Mouse (Mus musculus): ENCODE results near the gene Olfr320. TPM values are rescaled to one million over a fixed set of nuclear protein-coding genes. Genes with fewer than 3 reads are reported as not detected.
"Not testable (repeated sequence)": the region's sequence is repeated elsewhere in the genome, so short reads cannot be mapped to it uniquely, and the experiment has no call there.

Gene Olfr320
- polyA plus RNA-seq, 1 experiment: not detected

- TF ChIP-seq CTCF (IDR thresholded peaks at IDR 0.05; ENCODE audit: insufficient read depth, low read length) (no peak), POLR2A (IDR thresholded peaks at IDR 0.05; ENCODE audit: borderline replicate concordance, extremely low read depth, low read depth, low read length) (no peak)
- WGBS: 85% methylated on average over 4 of the region's 4 CpGs
- DNase-seq: no peak
- H3K4me3 ChIP-seq (replicated peaks; ENCODE audit: extremely low read depth, low read depth, low read length): no peak within 1 kb of the TSS
- no peaks in the 10 kb centered on the region for H3K4me1 ChIP-seq (ENCODE audit: control insufficient read depth, insufficient read depth, low read length)
These were observed 22.3 kb upstream of the Olfr320 start, which contains the start of gene Olfr322 for GRCm38 (mm10) chr11:58658596-58658995. Gene Olfr322, plus strand, starts transcription at chr11:58658782.

GRCm38 (mm10) chr11:58669252-58669651 lies 11.6 kb upstream of the Olfr320 start:
- no peak for DNase-seq
- TF ChIP-seq CTCF (IDR thresholded peaks at IDR 0.05; ENCODE audit: insufficient read depth, low read length) (no peak), POLR2A (IDR thresholded peaks at IDR 0.05; ENCODE audit: borderline replicate concordance, extremely low read depth, low read depth, low read length) (no peak)
- Histone ChIP-seq H3K4me3 (replicated peaks; ENCODE audit: extremely low read depth, low read depth, low read length) (no peak overlapping the region), H3K4me1 (ENCODE audit: control insufficient read depth, insufficient read depth, low read length) (no peaks in the 10 kb centered on the region)

DNA sequence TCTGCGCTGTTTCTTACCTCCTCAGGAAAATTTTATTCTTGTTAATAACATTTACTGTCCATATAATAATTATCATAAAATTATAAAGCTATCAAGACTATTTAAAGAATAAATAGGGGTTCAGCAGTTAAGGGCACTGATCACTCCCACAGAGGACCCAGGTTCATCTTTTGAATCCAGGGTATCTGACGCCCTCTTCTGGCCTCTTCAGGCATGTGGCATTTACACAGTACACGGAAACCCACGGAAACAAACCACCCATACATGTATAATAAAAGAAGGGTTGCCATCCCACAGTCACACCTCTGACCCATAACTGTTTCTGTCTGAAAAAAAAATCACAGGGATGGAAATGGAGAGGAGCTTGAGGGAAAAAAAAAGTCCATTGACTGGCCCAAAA lies 9.1 kb upstream of the Olfr320 start:
- Histone ChIP-seq H3K4me1 (ENCODE audit: control insufficient read depth, insufficient read depth, low read length) (no peaks in the 10 kb centered on the region), H3K4me3 (replicated peaks; ENCODE audit: extremely low read depth, low read depth, low read length) (no peak overlapping the region)
- 51% methylated on average over 4 of the region's 4 CpGs for WGBS
- DNase-seq: no peak
- no peak for TF ChIP-seq POLR2A (IDR thresholded peaks at IDR 0.05; ENCODE audit: borderline replicate concordance, extremely low read depth, low read depth, low read length)
- TF ChIP-seq CTCF (IDR thresholded peaks at IDR 0.05; ENCODE audit: insufficient read depth, low read length): no peak

DNA sequence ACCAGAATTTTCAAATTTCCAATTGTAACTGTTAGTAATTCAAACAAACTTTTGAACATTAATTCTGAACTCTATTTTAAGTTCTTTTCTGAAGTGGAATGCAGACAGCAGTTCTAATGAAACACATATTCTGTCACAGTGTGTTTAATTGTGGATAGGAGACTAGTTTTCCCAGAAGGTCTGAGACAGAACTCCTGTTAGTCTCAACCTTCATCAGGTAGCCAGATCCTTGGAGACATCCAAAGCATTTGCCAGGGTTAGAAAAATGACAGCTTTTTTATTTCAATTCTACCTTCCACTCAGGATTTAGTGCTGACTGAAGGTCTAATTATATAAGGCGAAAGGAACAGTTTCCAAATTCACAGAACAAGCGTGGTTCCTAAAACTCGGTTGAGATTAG lies 18.0 kb downstream of the Olfr320 start, which contains the start of gene Olfr319:
Gene Olfr319 (plus strand): TSS at position 301 of the 400 bp plus-strand sequence.
- DNase-seq: no peak
- 80% methylated on average over 3 of the region's 3 CpGs for WGBS
- TF ChIP-seq POLR2A (IDR thresholded peaks at IDR 0.05; ENCODE audit: borderline replicate concordance, extremely low read depth, low read depth, low read length) (no peak), CTCF (IDR thresholded peaks at IDR 0.05; ENCODE audit: insufficient read depth, low read length) (no peak)

GRCm38 (mm10) chr11:58709086-58709485 lies 28.2 kb downstream of the Olfr320 start:
- WGBS: 85% methylated on average over 11 of the region's 11 CpGs
- H3K4me3 ChIP-seq (replicated peaks; ENCODE audit: extremely low read depth, low read depth, low read length): no peak overlapping the region
- DNase-seq: no peak
- no peaks in the 10 kb centered on the region for H3K4me1 ChIP-seq (ENCODE audit: control insufficient read depth, insufficient read depth, low read length)
- TF ChIP-seq POLR2A (IDR thresholded peaks at IDR 0.05; ENCODE audit: borderline replicate concordance, extremely low read depth, low read depth, low read length): no peak
- TF ChIP-seq CTCF (IDR thresholded peaks at IDR 0.05; ENCODE audit: insufficient read depth, low read length): no peak

More for the DNA sequence above, 18.0 kb downstream of the Olfr320 start, which contains the start of gene Olfr319:
- Histone ChIP-seq H3K4me3 (replicated peaks; ENCODE audit: extremely low read depth, low read depth, low read length) (no peak within 1 kb of the TSS), H3K4me1 (ENCODE audit: control insufficient read depth, insufficient read depth, low read length) (no peaks in the 10 kb centered on the region)

DNA sequence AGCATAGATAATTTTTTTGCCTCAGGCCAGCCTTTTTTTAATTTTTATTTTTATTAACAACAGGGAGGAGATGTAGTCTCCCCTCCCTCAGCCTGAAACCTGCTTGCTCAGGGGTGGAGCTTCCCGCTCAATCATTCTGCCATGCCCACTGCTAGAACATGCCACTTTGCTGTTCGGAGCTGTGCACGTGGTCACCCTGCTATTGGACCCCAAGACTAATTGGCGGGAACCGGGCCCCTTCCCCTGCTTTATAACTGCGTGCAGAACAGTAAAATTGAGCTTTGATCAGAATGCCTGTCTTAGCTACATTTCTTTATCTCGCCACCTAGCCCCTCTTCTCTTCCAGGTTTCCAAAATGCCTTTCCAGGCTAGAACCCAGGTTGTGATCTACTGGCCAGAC lies 36.8 kb downstream of the Olfr320 start:
- H3K4me3 ChIP-seq (replicated peaks; ENCODE audit: extremely low read depth, low read depth, low read length); H3K4me1 ChIP-seq (ENCODE audit: control insufficient read depth, insufficient read depth, low read length); DNase-seq: not testable (repeated sequence)
- 82% methylated on average over 7 of the region's 7 CpGs for WGBS

DNA sequence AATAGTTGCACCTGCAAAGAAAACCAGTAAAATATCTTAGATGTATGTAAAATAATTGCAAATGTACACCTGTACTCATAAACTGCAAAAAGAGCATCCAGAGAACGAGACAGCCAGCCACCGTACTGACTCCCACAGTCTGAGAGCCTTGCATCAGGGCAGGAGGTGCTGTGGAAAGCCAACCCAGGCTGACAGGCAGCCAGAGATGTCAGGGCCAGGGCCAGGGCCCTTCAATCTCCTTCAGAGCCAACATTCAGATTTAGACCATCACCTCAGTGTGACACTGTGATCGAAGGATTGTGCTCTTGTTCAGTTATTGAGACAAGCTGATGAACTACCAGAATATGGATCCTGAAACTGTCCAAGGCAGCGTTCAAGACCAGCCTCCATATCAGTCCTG lies 38.8 kb downstream of the Olfr320 start:
- Histone ChIP-seq H3K4me1 (ENCODE audit: control insufficient read depth, insufficient read depth, low read length) (no peaks in the 10 kb centered on the region), H3K4me3 (replicated peaks; ENCODE audit: extremely low read depth, low read depth, low read length) (no peak overlapping the region)
- WGBS: 77% methylated on average over 4 of the region's 4 CpGs

DNA sequence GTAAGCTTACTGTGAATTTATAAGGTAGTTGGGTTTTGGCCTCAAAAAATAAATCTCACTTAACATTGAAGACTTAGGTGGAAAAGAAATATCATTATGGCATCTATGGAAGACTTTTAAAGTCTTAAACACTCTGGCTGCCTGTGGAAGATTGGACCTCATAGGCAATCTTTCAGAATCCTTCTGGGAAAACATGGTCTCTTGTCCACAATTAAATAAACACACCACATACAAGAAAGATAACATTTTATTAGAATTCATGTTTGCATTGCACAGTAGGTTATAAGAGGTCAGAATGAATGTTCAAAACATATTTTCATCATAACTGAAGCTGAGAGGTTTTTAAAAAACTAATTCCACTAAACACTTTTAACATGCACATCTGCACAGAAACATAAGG lies 43.0 kb downstream of the Olfr320 start, which contains the start of gene Olfr318:
Gene Olfr318 (minus strand): TSS at position 101 of the 400 bp plus-strand sequence.
- Histone ChIP-seq H3K4me3 (replicated peaks; ENCODE audit: extremely low read depth, low read depth, low read length) (no peak within 1 kb of the TSS), H3K4me1 (ENCODE audit: control insufficient read depth, insufficient read depth, low read length) (no peaks in the 10 kb centered on the region)
- no peak for DNase-seq
- TF ChIP-seq POLR2A (IDR thresholded peaks at IDR 0.05; ENCODE audit: borderline replicate concordance, extremely low read depth, low read depth, low read length) (no peak), CTCF (IDR thresholded peaks at IDR 0.05; ENCODE audit: insufficient read depth, low read length) (no peak)

More for the DNA sequence above, 38.8 kb downstream of the Olfr320 start:
- DNase-seq: no peak
- TF ChIP-seq POLR2A (IDR thresholded peaks at IDR 0.05; ENCODE audit: borderline replicate concordance, extremely low read depth, low read depth, low read length) (no peak), CTCF (IDR thresholded peaks at IDR 0.05; ENCODE audit: insufficient read depth, low read length) (no peak)

DNA sequence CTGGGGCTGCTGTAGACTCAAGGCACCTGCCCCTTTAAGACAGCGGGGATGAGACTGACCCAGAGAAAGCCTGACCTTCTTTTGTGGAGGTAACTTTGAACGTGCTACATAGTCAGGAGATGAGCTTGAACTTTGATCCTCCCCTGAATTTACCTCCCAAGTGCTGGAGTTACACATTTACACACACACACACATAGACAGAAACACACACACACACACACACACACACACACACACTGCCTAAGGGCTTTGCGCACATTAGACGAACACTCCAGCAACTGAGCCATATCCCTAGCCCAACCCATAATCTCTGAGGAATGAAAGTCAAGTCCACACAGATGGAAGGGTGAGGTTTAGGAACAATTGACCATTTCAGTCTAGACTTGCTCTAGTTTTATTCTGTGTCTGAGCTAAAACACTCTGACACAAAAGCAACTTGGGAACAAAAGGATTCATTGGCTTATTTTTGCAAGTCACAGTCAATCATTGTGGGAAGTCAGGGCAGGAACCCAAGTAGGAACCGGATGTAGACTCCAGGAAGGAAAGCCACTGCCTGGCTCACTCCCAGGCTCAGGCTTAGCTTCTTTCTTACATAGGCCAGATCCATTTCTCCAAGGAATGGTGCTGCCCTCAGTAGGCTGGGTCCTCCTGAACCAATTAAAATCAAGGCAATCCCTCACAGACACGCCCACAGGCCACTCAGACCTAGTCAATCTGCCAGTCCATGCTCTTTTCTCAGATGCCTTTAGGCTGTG lies 47.2 kb downstream of the Olfr320 start:
- H3K4me1 ChIP-seq (ENCODE audit: control insufficient read depth, insufficient read depth, low read length); H3K4me3 ChIP-seq (replicated peaks; ENCODE audit: extremely low read depth, low read depth, low read length); DNase-seq: not testable (repeated sequence)
- 70% methylated on average over 6 of the region's 6 CpGs for WGBS

- Histone ChIP-seq H3K4me1 (ENCODE audit: control insufficient read depth, insufficient read depth, low read length) (no peaks in the 10 kb centered on the region), H3K4me3 (replicated peaks; ENCODE audit: extremely low read depth, low read depth, low read length) (no peak overlapping the region)
- no peak for DNase-seq
- TF ChIP-seq CTCF (IDR thresholded peaks at IDR 0.05; ENCODE audit: insufficient read depth, low read length): no peak
- no peak for TF ChIP-seq POLR2A (IDR thresholded peaks at IDR 0.05; ENCODE audit: borderline replicate concordance, extremely low read depth, low read depth, low read length)
- 44% methylated on average over 3 of the region's 3 CpGs for WGBS
These were observed 52.5 kb downstream of the Olfr320 start for GRCm38 (mm10) chr11:58733372-58733771.

Other genes with a start within 250 kb of the Olfr320 start
- gene Gm12253, start 248.5 kb upstream of the Olfr320 start, polyA plus RNA-seq (2012; rRNA removed): not detected in 2 replicates
- gene Lypd9, start 228.2 kb upstream of the Olfr320 start, polyA plus RNA-seq (2012; rRNA removed): not detected in 2 replicates
- not detected in 2 replicates for gene Olfr30, start 218.8 kb upstream of the Olfr320 start, polyA plus RNA-seq (2012; rRNA removed)
- gene Olfr332, start 188.5 kb upstream of the Olfr320 start, polyA plus RNA-seq (2012; rRNA removed): not detected in 2 replicates
- not detected in 2 replicates for gene Olfr331, start 178.5 kb upstream of the Olfr320 start, polyA plus RNA-seq (2012; rRNA removed)
- gene Olfr330, start 146.3 kb upstream of the Olfr320 start, polyA plus RNA-seq (2012; rRNA removed): not detected in 2 replicates
- gene Olfr329-ps, start 134.7 kb upstream of the Olfr320 start, polyA plus RNA-seq (2012; rRNA removed): 0.08 TPM in 1 of 2 replicates, not detected in the other
- not detected in 2 replicates for gene Olfr328, start 125.5 kb upstream of the Olfr320 start, polyA plus RNA-seq (2012; rRNA removed)
- gene Olfr224, start 110.5 kb upstream of the Olfr320 start, polyA plus RNA-seq (2012; rRNA removed): 0.07 TPM in 1 of 2 replicates, not detected in the other
- not detected in 2 replicates for gene Olfr325, start 103.4 kb upstream of the Olfr320 start, polyA plus RNA-seq (2012; rRNA removed)
- not detected in 2 replicates for gene Olfr324, start 86.0 kb upstream of the Olfr320 start, polyA plus RNA-seq (2012; rRNA removed)
- not detected in 2 replicates for gene 2210407C18Rik, start 65.0 kb upstream of the Olfr320 start, polyA plus RNA-seq (2012; rRNA removed)
- gene Olfr323, start 50.6 kb upstream of the Olfr320 start, polyA plus RNA-seq (2012; rRNA removed): not detected in 2 replicates
- 0.08 TPM in 1 of 2 replicates, not detected in the other for gene Trim58, start 40.6 kb upstream of the Olfr320 start, polyA plus RNA-seq (2012; rRNA removed)
- gene Olfr322, start 22.3 kb upstream of the Olfr320 start, polyA plus RNA-seq (2012; rRNA removed): not detected in 2 replicates
- not detected in 2 replicates for gene Olfr319, start 18.1 kb downstream of the Olfr320 start, polyA plus RNA-seq (2012; rRNA removed)
- gene Olfr318, start 42.9 kb downstream of the Olfr320 start, polyA plus RNA-seq (2012; rRNA removed): not detected in 2 replicates
- gene Olfr317, start 58.1 kb downstream of the Olfr320 start, polyA plus RNA-seq (2012; rRNA removed): not detected in 2 replicates
- gene Olfr316, start 71.6 kb downstream of the Olfr320 start, polyA plus RNA-seq (2012; rRNA removed): not detected in 2 replicates
- not detected in 2 replicates for gene Olfr315, start 92.1 kb downstream of the Olfr320 start, polyA plus RNA-seq (2012; rRNA removed)
- gene Olfr314, start 101.9 kb downstream of the Olfr320 start, polyA plus RNA-seq (2012; rRNA removed): not detected in 2 replicates
- 10.7 and 18.1 TPM in 2 replicates for gene Fam183b, start 120.9 kb downstream of the Olfr320 start, polyA plus RNA-seq (2012; rRNA removed)
- gene Olfr313, start 133.9 kb downstream of the Olfr320 start, polyA plus RNA-seq (2012; rRNA removed): not detected in 2 replicates
- not detected in 2 replicates for gene Olfr312, start 148.1 kb downstream of the Olfr320 start, polyA plus RNA-seq (2012; rRNA removed)
- not detected in 2 replicates for gene Olfr311, start 158.2 kb downstream of the Olfr320 start, polyA plus RNA-seq (2012; rRNA removed)
- gene Gm12258, start 166.1 kb downstream of the Olfr320 start, polyA plus RNA-seq (2012; rRNA removed): 2.8 and 4.0 TPM in 2 replicates
- gene 2810021J22Rik, start 186.1 kb downstream of the Olfr320 start, polyA plus RNA-seq (2012; rRNA removed): 2.0 and 3.9 TPM in 2 replicates
- 1.2 and 1.4 TPM in 2 replicates for gene Zfp39, start 223.1 kb downstream of the Olfr320 start, polyA plus RNA-seq (2012; rRNA removed)
- 0.04 TPM in 1 of 2 replicates, not detected in the other for gene Btnl10, start 236.8 kb downstream of the Olfr320 start, polyA plus RNA-seq (2012; rRNA removed)

Data from lung, adult 2 months (tissue).